Mouse (Mus musculus) cerebellum, adult 9-10 months (tissue): ENCODE data around the gene Hsd17b6.

ENCODE experiments used
- DNase-seq: peaks from one replicate; pipeline ENCODE4 v3.0.0; 2022

Hsd17b6 gene

GRCm38 (mm10) chr10:128004918-128005317 is 2.5 kb downstream of the Hsd17b6 start:
- no peak for DNase-seq

- DNase-seq: no peak
These were observed 4.1 kb downstream of the Hsd17b6 start for GRCm38 (mm10) chr10:128003281-128003801.

GRCm38 (mm10) chr10:127998260-127998659 is 9.2 kb downstream of the Hsd17b6 start:
- no peak for DNase-seq

- no peak for DNase-seq
These were observed 10.7 kb downstream of the Hsd17b6 start for GRCm38 (mm10) chr10:127996690-127997089.

- no peak for DNase-seq
These were observed 21.8 kb downstream of the Hsd17b6 start for GRCm38 (mm10) chr10:127985601-127986000.

- DNase-seq: no peak
These were observed 22.8 kb downstream of the Hsd17b6 start for GRCm38 (mm10) chr10:127984650-127985049.

- DNase-seq: no peak
These were observed 31.9 kb downstream of the Hsd17b6 start for GRCm38 (mm10) chr10:127975503-127975902.

GRCm38 (mm10) chr10:127974062-127974461 is 33.3 kb downstream of the Hsd17b6 start:
- DNase-seq: no peak

GRCm38 (mm10) chr10:127971135-127971534 is 36.3 kb downstream of the Hsd17b6 start:
- no peak for DNase-seq

GRCm38 (mm10) chr10:127970359-127970831 is 37.0 kb downstream of the Hsd17b6 start:
- DNase-seq: no peak

- no peak for DNase-seq
These were observed 37.6 kb downstream of the Hsd17b6 start for GRCm38 (mm10) chr10:127969820-127970219.

- no peak for DNase-seq
These were observed 40.9 kb downstream of the Hsd17b6 start for GRCm38 (mm10) chr10:127966506-127966905.

- no peak for DNase-seq
These were observed 43.4 kb downstream of the Hsd17b6 start for GRCm38 (mm10) chr10:127964004-127964403.

- no peak for DNase-seq
These were observed 45.0 kb downstream of the Hsd17b6 start for GRCm38 (mm10) chr10:127962451-127962850.

- no peak for DNase-seq
These were observed 48.2 kb downstream of the Hsd17b6 start for GRCm38 (mm10) chr10:127959161-127959679.

GRCm38 (mm10) chr10:127956168-127956816 is 51.1 kb downstream of the Hsd17b6 start:
- peak; percentile 71 for DNase-seq

- no peak for DNase-seq
These were observed 52.4 kb downstream of the Hsd17b6 start for GRCm38 (mm10) chr10:127955034-127955433.

GRCm38 (mm10) chr10:127951821-127952220 is 55.6 kb downstream of the Hsd17b6 start:
- no peak for DNase-seq

- DNase-seq: no peak
These were observed 56.0 kb downstream of the Hsd17b6 start for GRCm38 (mm10) chr10:127951390-127951789.

GRCm38 (mm10) chr10:127949596-127950130 is 57.7 kb downstream of the Hsd17b6 start:
- DNase-seq: no peak

GRCm38 (mm10) chr10:127945432-127946064 is 61.9 kb downstream of the Hsd17b6 start:
- peak; percentile 20 for DNase-seq
